Mouse (Mus musculus): Measurements from ENCODE around the gene Pip5k1b.

The Pip5k1b gene

DNA sequence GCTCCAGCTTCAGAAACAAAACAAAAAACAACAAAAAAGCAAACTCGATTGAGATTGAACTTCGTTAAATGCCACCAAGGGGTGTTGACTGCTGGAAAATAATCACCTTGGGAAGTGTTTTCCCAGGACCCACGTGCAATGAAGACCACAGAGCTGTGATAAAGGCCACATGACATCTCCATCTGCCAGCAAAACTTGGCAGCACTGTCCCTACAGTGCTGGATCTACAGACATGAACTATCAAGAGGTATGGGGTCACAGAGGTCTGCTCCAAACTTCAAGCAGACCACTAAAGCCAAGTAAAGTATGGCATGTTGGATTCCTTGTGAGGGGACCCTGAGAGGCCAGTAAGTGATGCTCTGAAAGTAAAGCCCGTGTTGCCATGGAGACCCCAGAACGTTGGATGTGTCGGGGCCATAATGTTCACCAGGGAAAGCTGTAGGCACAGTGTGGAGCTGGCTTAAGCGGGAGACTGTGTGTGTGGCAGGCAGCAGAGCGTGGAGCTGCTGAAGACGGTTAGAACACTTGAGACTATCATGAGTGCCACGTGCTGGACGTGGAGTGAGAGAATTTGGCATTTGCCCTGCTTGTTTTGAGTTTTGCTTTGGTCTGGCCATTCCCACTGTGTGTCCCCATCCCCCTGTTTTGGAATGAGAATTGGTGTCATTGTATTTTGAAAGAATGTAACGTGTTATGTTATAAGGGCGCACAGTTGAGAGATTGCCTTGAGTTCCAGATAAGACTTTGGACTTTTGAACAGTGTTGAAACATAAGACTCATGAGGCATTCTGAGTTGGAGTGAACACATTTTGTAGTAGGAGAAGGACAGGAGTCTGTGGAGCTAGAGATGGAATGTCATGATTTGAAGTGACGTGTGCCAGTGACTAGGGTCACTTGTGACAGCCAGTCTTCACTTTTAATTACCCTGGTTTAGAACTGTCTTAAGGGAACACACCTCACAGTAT lies 12.0 kb downstream of the Pip5k1b start:
- no peak for DNase-seq (ENCODE audit: low spot score)

DNA sequence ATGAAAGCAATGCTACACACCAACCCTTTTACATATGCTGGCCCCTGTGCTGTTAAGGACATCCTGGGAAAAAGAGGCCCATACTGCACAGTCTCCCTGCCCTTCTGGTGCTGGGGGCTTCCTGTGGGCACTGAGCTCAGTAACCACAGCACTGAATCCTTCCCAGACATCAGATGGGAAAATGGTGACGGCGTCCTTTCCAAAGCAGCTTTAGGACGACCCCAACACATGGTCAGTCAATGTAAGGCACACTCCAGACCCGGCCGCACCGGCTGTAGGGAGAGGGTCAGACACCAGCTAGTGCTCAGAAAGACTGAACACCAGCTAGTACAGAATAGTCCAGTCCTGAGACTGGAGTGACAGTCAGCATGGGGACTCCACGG lies 13.4 kb downstream of the Pip5k1b start:
- no peak for DNase-seq (ENCODE audit: low spot score)

DNA sequence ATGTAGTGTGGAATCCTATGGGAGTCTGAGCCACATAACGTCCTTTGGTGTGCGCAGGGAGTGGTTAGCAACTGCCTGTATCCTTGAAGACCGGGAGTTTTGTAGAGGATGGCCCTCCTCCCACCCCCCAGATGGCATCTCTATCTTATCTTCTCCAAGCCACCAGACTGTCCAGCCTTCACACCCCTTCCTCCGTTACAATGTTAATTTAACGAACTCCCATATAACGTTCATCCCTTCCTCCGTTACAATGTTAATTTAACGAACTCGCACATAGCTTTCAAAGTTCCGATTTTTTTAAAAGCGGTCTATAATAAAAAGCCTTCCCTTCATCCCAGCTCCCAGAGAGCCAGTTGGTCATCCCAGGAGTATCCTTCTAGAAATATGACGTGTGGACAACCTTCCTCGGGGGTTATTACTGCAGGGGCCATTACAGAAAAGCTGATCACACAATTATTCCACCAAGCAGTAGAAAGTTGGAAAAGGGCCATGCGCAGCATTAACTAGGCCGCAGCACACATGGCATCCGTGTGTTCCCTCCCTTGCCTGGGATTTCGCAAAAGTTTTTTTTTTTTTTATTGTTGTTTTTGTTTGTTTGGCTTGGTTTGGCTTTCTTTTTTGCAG lies 13.9 kb downstream of the Pip5k1b start:
- DNase-seq (ENCODE audit: low spot score) = no peak

DNA sequence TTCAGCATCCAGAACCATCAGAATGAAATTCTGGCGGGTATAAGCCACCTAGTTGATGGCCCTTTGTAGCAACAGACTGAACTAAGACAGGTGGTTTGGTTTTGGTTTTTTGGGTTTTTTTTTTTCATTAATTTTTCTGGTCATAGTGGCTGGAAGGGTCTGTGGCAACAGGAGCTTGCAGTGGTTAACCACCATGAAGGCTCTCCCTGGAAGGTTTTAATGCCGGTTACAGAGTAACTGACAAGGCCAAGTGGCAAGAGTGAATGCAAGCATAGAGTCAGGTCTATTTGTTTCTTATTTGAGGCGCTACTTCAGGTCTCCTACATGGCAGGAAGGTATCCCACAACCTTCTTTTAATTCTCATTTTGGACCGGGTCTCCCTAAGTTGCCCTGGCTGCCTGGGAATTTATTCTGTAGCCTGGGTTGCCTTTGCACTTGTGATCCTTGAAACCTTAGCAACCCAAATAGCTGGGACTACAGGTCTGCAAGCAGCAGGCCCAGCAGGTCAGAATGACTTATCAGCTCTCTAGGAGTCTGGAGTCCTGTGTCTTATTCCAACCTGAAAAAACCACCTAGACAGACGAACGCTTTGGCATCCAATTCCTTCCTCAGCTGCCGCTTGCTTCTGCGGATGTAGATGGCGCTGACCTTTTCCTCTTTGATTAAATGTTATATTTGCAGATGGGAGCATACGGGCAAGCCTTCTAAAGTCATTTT lies 14.6 kb downstream of the Pip5k1b start:
- DNase-seq (ENCODE audit: low spot score) = no peak

DNA sequence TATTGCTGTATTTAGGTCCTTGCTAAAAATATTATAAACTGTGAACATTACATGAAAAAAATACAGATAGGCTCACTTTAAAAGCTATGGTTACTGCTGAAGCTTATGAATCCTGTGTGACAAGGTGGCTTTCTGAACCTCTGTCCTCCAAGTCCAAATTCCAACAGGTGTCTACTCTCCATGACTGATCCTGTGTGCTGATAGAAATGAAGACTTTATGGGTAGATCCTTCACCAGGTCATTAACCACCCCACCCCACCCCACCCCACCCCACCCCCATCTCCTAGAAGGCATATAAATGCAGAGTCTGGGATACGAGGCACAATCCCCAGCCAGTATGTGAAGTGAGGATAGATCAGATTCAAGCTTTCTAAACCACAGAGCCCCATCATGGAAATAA lies 16.6 kb downstream of the Pip5k1b start:
- no peak for DNase-seq (ENCODE audit: low spot score)

DNA sequence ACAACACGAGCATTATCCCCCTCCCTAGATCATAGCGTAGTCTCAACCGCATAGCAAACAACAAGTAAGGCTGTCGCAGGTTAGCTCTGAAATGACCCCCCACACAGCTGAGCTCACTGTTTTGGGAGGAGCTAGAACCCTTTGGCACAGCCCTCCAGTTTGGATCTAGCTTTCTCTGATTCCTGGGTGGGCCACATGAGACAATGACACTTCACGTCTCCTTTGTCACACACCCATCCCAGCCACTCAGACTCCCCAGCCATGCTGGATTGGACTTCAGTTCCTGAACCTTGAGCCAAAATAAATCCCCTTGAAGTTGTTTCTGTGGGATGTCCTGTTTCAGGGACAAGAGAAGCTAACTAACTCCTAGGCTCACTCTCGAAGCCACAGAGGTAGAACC lies 17.5 kb downstream of the Pip5k1b start:
- no peak for DNase-seq (ENCODE audit: low spot score)

DNA sequence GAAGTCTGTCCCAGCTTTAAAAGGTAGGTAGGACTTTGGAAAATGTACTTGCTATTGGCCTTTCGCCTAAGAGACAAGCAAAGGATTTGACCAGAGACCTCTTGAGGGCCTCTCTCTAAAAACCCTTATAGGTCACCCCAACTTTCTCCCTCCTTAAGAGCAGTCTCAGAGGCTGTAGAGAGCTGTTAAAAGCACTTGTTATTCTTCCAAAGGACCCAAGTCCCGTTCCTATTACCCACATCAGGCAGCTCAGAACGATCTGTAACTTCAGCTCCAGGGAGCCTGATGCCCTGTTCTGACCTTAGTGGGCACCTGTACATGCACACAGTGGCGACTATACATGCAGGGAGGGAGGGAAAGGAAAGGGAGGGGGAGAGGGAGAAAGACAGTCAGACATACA lies 18.0 kb downstream of the Pip5k1b start:
- DNase-seq (ENCODE audit: low spot score) = no peak

DNA sequence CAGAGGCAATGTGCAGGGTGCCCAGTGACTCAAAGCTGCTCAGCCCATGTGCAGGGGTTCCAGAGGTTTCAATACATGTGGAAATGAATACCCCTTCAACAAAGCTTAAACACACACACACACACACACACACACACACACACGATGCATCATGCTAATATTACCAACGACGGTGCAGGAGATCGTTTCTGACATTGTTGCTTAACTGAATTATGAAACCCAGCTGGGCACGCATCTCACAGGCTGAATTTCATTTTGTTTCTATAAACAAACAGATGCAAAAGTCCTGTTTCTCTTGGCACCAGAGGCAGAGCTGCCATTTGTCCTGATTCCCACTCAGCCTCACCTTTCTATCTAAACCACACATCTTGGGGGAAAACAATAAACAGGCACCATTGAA lies 18.8 kb downstream of the Pip5k1b start:
- DNase-seq (ENCODE audit: low spot score) = no peak

DNA sequence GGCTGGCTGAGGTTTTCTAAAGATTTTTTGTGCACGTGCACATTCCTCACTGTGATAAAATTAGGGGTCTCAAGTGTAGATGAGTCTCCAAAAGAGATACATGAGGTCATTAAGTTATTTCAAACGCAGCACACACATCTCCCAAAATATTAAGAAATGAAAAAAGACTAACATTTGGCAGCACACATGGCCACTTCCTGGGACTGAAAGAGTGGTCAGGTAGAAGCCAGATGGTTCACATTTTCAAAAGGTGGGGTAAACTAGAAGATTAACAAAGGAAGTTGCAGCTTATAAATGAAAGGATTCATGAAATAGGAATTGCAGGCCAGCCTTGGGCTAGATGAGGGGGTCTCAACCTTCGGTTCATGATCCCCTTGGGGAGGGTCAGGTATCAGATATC lies 19.4 kb downstream of the Pip5k1b start:
- DNase-seq (ENCODE audit: low spot score) = no peak

DNA sequence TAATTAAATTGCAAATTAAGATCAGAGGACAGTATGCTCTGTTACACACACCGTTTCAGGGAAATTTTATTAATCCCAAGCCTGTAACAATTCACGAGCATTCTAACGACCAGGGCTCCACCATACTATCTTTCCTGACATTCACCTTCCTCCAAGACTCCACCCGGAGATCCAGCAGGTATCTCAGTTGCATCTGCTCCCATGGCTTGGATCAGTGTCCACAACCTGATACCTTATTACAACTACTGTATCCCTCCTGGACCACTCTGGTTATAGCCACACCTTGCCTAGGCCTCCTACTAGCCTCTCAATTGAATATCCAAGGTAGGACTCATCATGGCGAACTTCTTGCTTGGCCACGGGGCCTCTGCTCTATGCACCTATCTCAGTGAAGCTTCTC lies 20.5 kb downstream of the Pip5k1b start:
- DNase-seq (ENCODE audit: low spot score) = no peak

DNA sequence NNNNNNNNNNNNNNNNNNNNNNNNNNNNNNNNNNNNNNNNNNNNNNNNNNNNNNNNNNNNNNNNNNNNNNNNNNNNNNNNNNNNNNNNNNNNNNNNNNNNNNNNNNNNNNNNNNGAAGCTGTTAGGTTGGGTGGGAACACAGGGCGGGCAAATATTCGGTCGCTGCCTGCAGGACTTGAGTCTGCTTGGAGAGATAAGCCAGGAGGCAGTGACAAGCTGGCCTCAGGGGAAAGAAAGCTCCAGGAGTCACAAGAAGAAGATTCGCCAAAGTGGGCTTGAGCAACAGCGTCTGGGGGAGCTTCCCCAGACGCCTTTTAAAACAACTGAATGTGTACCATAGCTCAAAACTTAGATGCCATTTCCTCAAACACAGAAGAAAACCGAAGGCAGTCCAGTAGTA lies 20.9 kb downstream of the Pip5k1b start:
- DNase-seq (ENCODE audit: low spot score) = no peak

DNA sequence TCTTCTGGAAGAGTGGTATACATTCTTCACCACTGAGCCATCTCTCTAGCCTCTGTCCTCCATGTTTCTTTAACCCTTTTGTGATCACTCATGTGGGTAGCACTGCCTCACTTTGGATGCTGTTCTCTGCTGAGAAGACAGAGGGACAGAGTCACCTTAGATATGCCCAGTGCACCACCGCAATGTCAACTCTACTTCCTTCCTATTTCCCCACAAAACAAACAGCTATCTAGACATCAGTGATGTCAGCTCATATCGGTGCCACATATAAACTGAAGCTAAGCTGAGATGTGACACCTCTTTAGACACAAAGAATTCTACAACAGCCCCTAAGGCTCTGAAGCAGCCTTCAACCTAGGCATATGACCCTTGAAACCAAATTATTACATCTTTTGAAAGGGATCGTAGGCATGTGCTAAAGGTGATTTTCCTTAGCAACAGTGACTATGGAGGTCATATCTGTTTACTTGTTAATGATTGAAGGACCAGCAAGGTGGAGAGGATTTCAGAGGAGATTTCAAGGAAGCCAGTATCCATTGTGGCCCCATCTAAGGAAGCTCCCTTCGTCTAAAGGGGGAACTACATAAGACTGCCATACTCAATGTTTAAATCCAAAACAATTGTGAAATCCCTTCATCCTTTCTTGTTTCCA lies 26.6 kb downstream of the Pip5k1b start:
- no peak for DNase-seq (ENCODE audit: low spot score)

DNA sequence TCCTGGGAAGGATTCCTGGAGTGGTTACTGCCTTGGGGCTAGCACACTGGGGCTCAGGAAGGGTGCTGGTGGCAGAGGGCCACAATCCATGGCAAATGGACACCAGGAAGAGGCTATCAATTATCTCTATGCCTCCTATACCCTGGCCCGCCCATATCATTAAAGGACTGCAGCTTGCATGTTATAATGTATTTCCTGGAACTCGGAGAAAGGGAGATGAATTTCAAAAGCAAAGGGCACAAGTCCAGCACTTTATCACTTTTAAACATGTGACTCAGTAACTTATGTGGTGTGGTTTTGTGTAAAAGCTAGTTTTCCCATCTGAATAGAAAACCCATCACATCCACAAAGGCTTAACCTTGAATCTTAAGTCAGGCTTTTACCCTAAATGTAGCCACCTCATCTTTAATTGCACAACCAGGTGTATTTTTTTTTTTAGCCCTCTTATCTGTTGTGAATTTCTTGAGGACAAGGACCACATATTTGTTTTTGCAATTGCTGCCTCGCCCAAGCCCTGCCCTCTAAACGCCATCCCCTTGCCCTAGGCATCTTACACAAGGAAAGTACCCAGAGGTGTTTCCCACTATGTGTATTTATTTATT lies 27.4 kb downstream of the Pip5k1b start:
- no peak for DNase-seq (ENCODE audit: low spot score)

DNA sequence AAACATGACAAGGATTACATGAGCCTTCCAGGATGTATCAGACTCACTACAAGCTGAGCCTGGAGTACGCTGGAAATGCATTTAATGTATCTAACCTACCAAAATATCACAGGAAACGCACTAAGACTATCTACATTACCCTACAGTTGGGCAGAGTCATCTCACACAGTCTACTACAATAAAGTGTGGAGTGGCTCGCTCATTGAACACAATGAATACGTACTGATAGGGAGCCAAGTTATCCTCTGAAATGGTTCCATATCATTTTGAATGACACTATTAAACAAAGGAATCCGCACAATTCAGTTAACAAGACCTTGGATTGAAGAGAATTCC lies 28.1 kb downstream of the Pip5k1b start:
- DNase-seq (ENCODE audit: low spot score) = no peak

DNA sequence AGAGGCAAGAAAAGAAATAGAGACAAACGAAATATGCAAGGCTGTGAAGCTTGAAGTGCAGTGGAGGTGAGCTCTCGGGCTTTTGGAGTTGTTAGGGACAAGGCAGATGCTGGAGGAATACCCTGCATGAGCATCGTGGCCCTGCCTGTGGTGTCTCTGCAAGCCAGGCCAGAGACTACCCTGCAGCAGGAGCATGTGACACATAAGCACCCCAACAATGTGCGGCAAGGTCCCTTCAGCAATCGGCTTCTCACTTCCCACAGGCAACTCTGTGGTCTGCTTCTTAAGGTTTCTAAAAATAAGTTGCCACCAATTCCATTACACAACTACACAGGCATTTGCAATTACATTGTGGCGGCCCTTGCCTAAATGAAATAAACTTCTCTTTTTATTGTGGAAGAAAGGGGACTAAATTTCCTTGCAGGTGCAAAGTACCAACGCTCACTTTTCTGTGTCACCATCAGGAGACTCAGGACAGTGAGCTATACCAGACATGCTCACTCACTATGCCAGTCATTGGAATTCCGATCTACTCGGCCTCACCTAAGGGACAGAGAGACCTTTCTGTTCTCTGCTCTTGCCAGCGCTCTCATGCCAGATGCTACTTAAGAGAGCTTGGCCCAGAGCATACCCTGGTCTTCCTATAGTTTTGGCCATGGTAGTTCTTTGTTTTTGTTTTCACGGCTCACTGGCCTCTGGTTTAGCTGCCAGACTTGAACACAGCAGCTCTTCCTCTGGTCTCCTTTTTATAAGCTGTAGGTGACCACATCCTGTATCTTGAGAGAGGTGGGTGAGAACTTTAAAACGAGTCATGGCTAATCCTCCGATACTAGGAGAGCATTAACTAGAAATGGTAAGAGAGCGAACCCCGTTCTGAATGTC lies 28.7 kb downstream of the Pip5k1b start:
- no peak for DNase-seq (ENCODE audit: low spot score)

DNA sequence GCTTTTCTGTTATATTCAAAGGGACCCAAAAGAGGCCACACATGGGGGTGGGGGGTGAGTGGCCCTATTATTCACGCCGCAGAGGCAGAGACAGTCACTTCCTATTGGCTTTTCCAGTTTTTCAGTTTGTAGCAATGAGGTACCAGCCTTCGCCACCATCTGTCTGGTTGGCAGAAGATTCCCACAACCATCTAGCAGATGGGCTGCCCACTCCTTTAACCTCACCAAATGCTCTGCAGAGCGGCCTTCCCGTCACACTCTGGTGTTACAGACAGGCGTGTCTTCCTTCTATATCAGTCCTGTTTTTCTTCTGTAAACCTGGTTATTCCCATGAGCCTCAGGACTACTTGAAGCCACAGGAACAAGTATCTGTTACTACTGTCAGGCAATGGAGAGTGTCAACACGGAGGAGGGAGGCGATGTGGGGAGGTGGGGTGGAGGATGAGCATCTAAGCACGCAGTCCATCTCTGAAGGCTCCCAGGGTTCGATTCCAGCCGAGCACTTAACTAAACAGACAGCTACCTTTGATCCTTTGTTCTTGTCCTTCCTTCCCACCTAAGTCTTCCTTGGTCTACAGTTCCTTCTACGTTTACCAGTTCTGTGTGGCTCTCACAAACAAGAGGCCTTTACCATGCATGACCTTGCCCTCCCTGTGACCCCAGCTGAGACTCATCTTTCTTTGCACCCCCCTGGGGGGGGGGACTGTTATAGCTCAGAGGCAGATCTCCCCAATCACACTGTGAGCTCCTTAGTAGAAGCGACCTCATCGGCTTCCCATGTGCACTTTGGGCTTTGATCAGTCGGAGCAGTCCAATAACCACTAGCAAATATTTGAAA lies 32.0 kb downstream of the Pip5k1b start:
- DNase-seq (ENCODE audit: low spot score) = no peak

DNA sequence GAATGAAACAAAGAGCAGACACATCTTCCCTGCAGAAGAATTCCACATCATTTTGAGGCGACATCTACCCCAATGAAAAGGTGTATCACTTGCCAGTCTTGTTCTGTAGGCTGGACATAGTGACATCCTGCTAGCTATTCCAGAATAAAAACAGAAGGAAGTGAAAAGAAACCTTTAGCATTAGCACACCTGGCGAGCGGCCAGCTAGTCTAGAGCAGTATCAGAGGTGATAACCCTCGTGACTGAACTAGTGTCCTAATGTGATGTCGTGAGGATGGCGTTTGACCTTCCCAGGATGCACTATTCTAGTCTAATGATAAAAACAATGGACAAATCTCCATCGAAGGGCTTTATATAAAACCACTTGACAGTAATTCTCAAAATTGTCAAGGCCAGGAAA lies 33.7 kb downstream of the Pip5k1b start:
- no peak for DNase-seq (ENCODE audit: low spot score)

DNA sequence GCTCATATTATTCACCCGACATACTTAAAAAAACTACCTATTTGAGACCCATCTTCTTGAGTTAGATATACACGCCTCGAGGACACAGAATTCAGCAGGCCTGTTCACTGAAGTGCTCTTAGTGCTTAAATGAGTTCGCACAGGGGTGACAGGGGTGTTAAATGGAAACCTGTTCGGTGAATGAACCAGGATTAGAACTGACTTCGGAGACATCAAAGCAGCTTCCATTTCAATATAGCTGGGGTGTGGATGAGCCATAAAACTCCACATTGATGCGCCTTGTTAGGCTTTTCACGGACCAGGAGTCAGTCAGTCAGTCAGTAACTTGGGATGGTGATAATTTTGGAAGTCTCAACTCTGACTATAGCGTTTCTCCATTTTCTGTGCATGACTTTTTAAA lies 34.5 kb downstream of the Pip5k1b start:
- DNase-seq (ENCODE audit: low spot score) = no peak

DNA sequence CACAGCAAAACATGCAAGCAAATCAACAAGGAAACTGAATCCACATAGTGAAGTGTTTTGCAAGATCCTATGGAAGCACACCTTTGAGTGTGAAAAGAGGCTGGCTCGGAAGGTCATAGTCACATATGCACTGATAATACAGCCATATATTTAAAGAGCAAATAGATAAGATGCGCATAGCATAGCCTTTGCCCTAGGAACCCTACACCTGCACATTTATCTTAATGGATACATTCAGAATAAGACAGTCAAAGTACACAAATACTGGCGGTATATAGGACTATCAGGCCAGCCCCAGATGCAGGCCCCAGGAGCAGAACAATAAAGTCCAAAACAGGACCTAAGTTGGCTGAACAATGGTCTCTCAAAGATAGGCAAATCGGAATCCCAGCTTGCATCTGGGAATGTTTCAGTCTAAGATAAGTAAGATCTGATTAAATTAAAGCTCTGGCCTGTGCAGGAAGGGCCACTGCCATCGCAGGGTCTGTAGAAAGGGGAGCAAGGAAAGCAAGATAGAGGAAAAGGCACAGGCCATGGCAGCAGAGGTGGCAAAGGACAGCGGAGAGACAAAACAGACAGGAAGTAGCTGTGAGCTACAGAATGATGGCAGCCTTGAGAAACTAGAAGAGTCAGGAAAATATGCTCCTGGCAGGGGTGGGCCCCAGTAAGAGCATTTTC lies 35.8 kb downstream of the Pip5k1b start:
- DNase-seq (ENCODE audit: low spot score) = no peak

DNA sequence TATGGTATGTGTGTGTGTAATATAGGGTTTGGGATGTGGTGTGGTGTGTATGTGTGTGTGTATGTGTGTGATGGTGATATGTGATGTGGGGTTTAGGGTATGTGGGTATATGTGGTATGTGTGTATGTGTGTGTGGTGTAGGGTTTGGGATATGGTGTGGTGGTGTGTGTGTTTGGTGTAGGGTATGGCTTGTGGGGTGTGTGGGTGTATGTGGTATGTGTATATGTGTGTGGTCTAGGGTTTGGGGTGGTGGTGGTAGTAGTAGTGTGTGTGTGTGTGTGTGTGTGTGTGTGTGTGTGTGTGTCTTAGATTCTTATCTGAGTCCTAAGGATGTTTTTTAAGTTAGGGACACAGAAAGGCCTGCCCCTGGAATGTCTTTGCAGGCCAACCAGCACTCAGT lies 37.3 kb downstream of the Pip5k1b start:
- DNase-seq (ENCODE audit: low spot score) = no peak

Measured in urinary bladder, postnatal 10 days (tissue).